Mouse (Mus musculus): Measurements from ENCODE around the gene Crcp. TPM values are rescaled to one million over a fixed set of nuclear protein-coding genes. Genes with fewer than 3 reads are reported as not detected.
A peak's percentile ranks its signal among the peaks of the same experiment; 100 is the strongest.

Crcp gene
- polyA plus RNA-seq, 1 experiment from 2014 or later: 26.2 TPM

DNA sequence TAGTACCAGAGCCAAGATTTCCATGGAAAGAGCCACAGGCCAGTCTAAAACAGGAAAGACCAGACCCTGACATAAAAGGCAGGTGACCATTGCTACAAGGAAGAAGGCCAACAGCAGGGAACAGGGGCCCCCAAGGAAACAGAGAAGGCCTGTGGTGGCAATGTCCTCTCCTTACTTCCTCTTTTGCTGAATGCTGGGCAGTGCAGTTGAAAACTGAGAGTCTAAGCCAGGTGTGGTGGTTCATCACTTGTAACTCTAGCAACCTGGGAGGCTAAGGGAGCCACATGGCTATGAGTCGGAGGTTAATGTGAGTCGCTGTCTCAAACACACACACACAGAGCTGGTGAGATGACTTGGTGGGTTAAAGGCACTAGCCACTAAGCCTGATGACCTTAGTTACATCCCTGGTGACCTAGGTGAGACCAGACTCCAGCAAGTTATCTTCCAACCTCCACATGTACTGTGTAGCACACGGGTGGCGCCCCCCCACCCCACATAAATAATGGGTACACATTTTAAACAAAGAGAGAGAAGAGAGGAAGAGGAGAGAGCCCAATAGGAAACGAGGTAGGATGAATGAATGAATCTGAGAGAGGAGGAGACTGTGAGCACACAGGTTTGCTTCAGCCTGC lies 27.6 kb upstream of the Crcp start:
- H3K4me2 ChIP-seq (ENCODE audit: low read depth, low read length): peak overlapping the region; percentile 64
- peak overlapping the region; percentile 63 for H3K9ac ChIP-seq (ENCODE audit: low read length)
- ATAC-seq (replicated peaks; ENCODE audit: extremely low read depth, insufficient read depth, low FRiP score): no peak
- WGBS: 65% methylated on average over 5 of the region's 5 CpGs
- H3K27me3 ChIP-seq (ENCODE audit: control insufficient read depth, insufficient read depth, low read length): no peaks in the 10 kb centered on the region
- 0 out of 2 replicates have a peak overlapping the region, but pooled peaks have one; percentile 49 for H3K27ac ChIP-seq (ENCODE audit: low read length)
- H3K9me3 ChIP-seq (replicated peaks; ENCODE audit: control insufficient read depth, low read length): peaks cover 5% of the 10 kb centered on the region; the same call in 1 of the 2 replicates
- H3K4me3 ChIP-seq (ENCODE audit: low read length): peak overlapping the region; percentile 68
- peaks cover 9% of the 10 kb centered on the region for H3K4me1 ChIP-seq (ENCODE audit: control insufficient read depth, insufficient read depth, low read length)
- H3K36me3 ChIP-seq (ENCODE audit: control insufficient read depth, insufficient read depth): no peaks in the 10 kb centered on the region

- Histone ChIP-seq H3K4me3 (ENCODE audit: low read length) (peak within 1 kb of the TSS; percentile 68), H3K27ac (ENCODE audit: low read length) (peak within 1 kb of the TSS; percentile 49), H3K4me2 (ENCODE audit: low read depth, low read length) (peak within 1 kb of the TSS; percentile 64), H3K27me3 (ENCODE audit: control insufficient read depth, insufficient read depth, low read length) (no peaks in the 10 kb centered on the region), H3K9ac (ENCODE audit: low read length) (peak within 1 kb of the TSS; percentile 63), H3K9me3 (replicated peaks; ENCODE audit: control insufficient read depth, low read length) (peaks cover 5% of the 10 kb centered on the region; the same call in 1 of the 2 replicates), H3K4me1 (ENCODE audit: control insufficient read depth, insufficient read depth, low read length) (peaks cover 9% of the 10 kb centered on the region), H3K36me3 (ENCODE audit: control insufficient read depth, insufficient read depth) (no peaks in the 10 kb centered on the region)
- under 1% methylated on average over 39 of the region's 39 CpGs for WGBS
- ATAC-seq (replicated peaks; ENCODE audit: extremely low read depth, insufficient read depth, low FRiP score): peak; percentile 92
These were observed 26.6 kb upstream of the Crcp start, which contains the start of gene Gusb for GRCm38 (mm10) chr5:130002301-130003146. TSS of gene Gusb (minus strand) at chr5:130003049.

- peak overlapping the region; percentile 49 for H3K27ac ChIP-seq (ENCODE audit: low read length)
- peaks cover 9% of the 10 kb centered on the region for H3K4me1 ChIP-seq (ENCODE audit: control insufficient read depth, insufficient read depth, low read length)
- peaks cover 5% of the 10 kb centered on the region; the same call in 1 of the 2 replicates for H3K9me3 ChIP-seq (replicated peaks; ENCODE audit: control insufficient read depth, low read length)
- ATAC-seq (replicated peaks; ENCODE audit: extremely low read depth, insufficient read depth, low FRiP score): no peak
- H3K4me3 ChIP-seq (ENCODE audit: low read length): peak overlapping the region; percentile 68
- peak overlapping the region; percentile 63 for H3K9ac ChIP-seq (ENCODE audit: low read length)
- peak overlapping the region; percentile 64 for H3K4me2 ChIP-seq (ENCODE audit: low read depth, low read length)
- no peaks in the 10 kb centered on the region for H3K27me3 ChIP-seq (ENCODE audit: control insufficient read depth, insufficient read depth, low read length)
- WGBS: 44% methylated on average over 7 of the region's 7 CpGs
- H3K36me3 ChIP-seq (ENCODE audit: control insufficient read depth, insufficient read depth): no peaks in the 10 kb centered on the region
These were observed 25.9 kb upstream of the Crcp start for GRCm38 (mm10) chr5:130003229-130003628.

DNA sequence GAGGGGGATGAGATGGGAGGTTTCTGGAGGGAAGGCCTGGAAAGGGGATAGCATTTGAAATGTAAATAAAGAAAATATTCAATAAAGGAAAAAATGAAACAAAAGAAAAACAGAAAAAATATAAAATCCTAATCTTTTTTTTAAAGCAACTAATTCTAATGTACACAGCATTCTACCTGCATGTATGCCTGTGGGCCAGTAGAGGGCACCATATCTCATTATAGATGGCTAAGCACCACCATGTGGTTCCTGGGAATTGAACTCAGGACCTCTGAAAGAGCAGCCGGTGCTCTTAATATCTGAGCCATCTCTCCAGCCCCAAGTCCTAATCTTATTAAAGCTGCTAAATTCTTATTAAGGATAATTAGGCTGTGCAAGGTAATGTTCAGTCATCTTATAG lies 21.7 kb upstream of the Crcp start:
- H3K4me2 ChIP-seq (ENCODE audit: low read depth, low read length): no peak overlapping the region
- no peak overlapping the region for H3K9ac ChIP-seq (ENCODE audit: low read length)
- H3K36me3 ChIP-seq (ENCODE audit: control insufficient read depth, insufficient read depth): peaks cover 9% of the 10 kb centered on the region
- ATAC-seq (replicated peaks; ENCODE audit: extremely low read depth, insufficient read depth, low FRiP score): no peak
- H3K27ac ChIP-seq (ENCODE audit: low read length): no peak overlapping the region
- no peaks in the 10 kb centered on the region for H3K27me3 ChIP-seq (ENCODE audit: control insufficient read depth, insufficient read depth, low read length)
- H3K4me3 ChIP-seq (ENCODE audit: low read length): no peak overlapping the region
- H3K9me3 ChIP-seq (replicated peaks; ENCODE audit: control insufficient read depth, low read length): peaks cover 13% of the 10 kb centered on the region
- H3K4me1 ChIP-seq (ENCODE audit: control insufficient read depth, insufficient read depth, low read length): peaks cover 3% of the 10 kb centered on the region; the same call in 1 of the 2 replicates
- WGBS: 81% methylated on average over 1 of the region's 1 CpGs

DNA sequence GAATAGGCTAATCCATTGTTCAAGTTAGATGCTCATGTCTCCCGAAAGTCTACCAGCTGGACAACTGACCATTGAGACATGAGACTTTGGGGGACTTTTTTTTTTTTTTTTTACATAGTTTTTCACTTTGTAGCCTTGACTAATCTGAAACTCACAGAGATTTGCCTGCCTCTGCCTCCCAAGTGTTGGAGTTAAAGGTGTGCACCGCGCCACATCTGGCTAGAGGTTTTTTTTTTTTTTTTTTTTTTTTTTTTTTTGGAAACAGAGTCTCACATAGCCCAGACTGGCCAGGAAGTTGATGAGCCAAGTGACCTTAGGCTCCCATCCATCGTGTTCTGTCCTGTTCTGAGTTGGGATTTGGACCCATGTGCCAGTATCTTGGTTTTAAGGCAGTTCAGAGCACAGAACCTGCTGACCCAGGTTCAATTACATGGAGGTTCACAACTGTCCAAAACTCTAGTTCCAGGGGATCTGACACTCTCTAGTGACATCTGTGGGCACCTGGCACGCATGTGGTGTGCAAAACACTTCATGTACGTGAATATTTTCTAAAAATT lies 21.0 kb upstream of the Crcp start:
- no peak overlapping the region for H3K27ac ChIP-seq (ENCODE audit: low read length)
- H3K9me3 ChIP-seq (replicated peaks; ENCODE audit: control insufficient read depth, low read length): peaks cover 13% of the 10 kb centered on the region
- H3K36me3 ChIP-seq (ENCODE audit: control insufficient read depth, insufficient read depth): peaks cover 9% of the 10 kb centered on the region
- H3K4me3 ChIP-seq (ENCODE audit: low read length): no peak overlapping the region
- no peak for ATAC-seq (replicated peaks; ENCODE audit: extremely low read depth, insufficient read depth, low FRiP score)
- no peak overlapping the region for H3K9ac ChIP-seq (ENCODE audit: low read length)
- WGBS: 77% methylated on average over 6 of the region's 6 CpGs
- H3K4me2 ChIP-seq (ENCODE audit: low read depth, low read length): no peak overlapping the region
- H3K4me1 ChIP-seq (ENCODE audit: control insufficient read depth, insufficient read depth, low read length): peaks cover 1% of the 10 kb centered on the region; the same call in 1 of the 2 replicates
- no peaks in the 10 kb centered on the region for H3K27me3 ChIP-seq (ENCODE audit: control insufficient read depth, insufficient read depth, low read length)

DNA sequence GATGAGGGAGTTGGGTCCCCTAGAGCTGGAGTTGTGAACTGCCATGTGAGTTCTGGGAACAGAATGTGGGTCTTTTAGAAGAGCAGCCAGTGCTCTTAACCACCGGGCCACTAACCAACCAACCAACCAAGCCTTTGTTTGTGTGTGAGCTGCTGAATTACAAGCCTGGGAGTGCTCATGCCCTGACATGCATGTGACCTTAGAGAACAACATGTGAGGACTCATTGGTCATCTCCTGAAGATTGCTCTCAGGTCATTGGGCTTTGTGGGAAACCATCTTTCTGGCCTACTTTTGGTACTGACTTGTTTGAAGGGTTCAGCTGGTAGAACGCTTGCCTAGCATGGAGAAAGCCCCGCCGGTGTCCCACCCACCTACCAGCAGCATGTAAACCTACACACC lies 19.3 kb upstream of the Crcp start:
- H3K4me2 ChIP-seq (ENCODE audit: low read depth, low read length): no peak overlapping the region
- WGBS: 88% methylated on average over 4 of the region's 4 CpGs
- ATAC-seq (replicated peaks; ENCODE audit: extremely low read depth, insufficient read depth, low FRiP score): no peak
- H3K27ac ChIP-seq (ENCODE audit: low read length): no peak overlapping the region
- H3K36me3 ChIP-seq (ENCODE audit: control insufficient read depth, insufficient read depth): peaks cover 9% of the 10 kb centered on the region
- no peaks in the 10 kb centered on the region for H3K27me3 ChIP-seq (ENCODE audit: control insufficient read depth, insufficient read depth, low read length)
- H3K4me1 ChIP-seq (ENCODE audit: control insufficient read depth, insufficient read depth, low read length): no peaks in the 10 kb centered on the region
- peaks cover 8% of the 10 kb centered on the region for H3K9me3 ChIP-seq (replicated peaks; ENCODE audit: control insufficient read depth, low read length)
- H3K9ac ChIP-seq (ENCODE audit: low read length): no peak overlapping the region
- H3K4me3 ChIP-seq (ENCODE audit: low read length): no peak overlapping the region

DNA sequence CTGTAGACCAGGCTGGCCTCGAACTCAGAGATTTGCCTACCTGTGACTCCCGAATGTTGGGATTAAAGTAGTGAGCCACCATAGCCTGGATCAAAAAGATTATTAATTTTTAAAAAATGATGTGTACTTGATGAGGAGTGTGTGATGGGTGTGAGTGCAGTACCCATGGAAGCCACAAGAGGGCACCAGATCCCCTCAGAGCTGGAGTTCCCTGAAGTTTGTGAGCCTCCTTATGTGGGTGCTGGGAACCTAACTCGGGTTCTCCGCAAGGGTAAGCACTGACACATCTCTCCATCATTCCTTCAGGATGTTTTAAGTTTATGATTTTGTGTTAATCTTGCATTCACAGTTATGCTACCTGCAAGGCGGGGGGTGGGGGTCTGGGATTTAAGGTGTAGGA lies 18.1 kb upstream of the Crcp start:
- peaks cover 8% of the 10 kb centered on the region for H3K9me3 ChIP-seq (replicated peaks; ENCODE audit: control insufficient read depth, low read length)
- H3K27ac ChIP-seq (ENCODE audit: low read length): no peak overlapping the region
- no peak for ATAC-seq (replicated peaks; ENCODE audit: extremely low read depth, insufficient read depth, low FRiP score)
- no peak overlapping the region for H3K9ac ChIP-seq (ENCODE audit: low read length)
- no peak overlapping the region for H3K4me2 ChIP-seq (ENCODE audit: low read depth, low read length)
- H3K4me1 ChIP-seq (ENCODE audit: control insufficient read depth, insufficient read depth, low read length): no peaks in the 10 kb centered on the region
- 88% methylated on average over 5 of the region's 5 CpGs for WGBS
- H3K36me3 ChIP-seq (ENCODE audit: control insufficient read depth, insufficient read depth): peaks cover 14% of the 10 kb centered on the region
- H3K4me3 ChIP-seq (ENCODE audit: low read length): no peak overlapping the region
- H3K27me3 ChIP-seq (ENCODE audit: control insufficient read depth, insufficient read depth, low read length): no peaks in the 10 kb centered on the region

- Histone ChIP-seq H3K27ac (ENCODE audit: low read length) (no peak overlapping the region), H3K27me3 (ENCODE audit: control insufficient read depth, insufficient read depth, low read length) (no peaks in the 10 kb centered on the region), H3K4me2 (ENCODE audit: low read depth, low read length) (no peak overlapping the region), H3K9ac (ENCODE audit: low read length) (no peak overlapping the region), H3K9me3 (replicated peaks; ENCODE audit: control insufficient read depth, low read length) (peaks cover 8% of the 10 kb centered on the region), H3K4me3 (ENCODE audit: low read length) (no peak overlapping the region), H3K4me1 (ENCODE audit: control insufficient read depth, insufficient read depth, low read length) (no peaks in the 10 kb centered on the region), H3K36me3 (ENCODE audit: control insufficient read depth, insufficient read depth) (peaks cover 14% of the 10 kb centered on the region)
- no peak for ATAC-seq (replicated peaks; ENCODE audit: extremely low read depth, insufficient read depth, low FRiP score)
- 100% methylated on average over 3 of the region's 3 CpGs for WGBS
These were observed 14.0 kb upstream of the Crcp start for GRCm38 (mm10) chr5:130015104-130015503.

GRCm38 (mm10) chr5:130019461-130019860 lies 9.6 kb upstream of the Crcp start:
- WGBS: 44% methylated on average over 8 of the region's 8 CpGs
- Histone ChIP-seq H3K4me1 (ENCODE audit: control insufficient read depth, insufficient read depth, low read length) (peaks cover 3% of the 10 kb centered on the region; the same call in 1 of the 2 replicates), H3K9me3 (replicated peaks; ENCODE audit: control insufficient read depth, low read length) (no peaks in the 10 kb centered on the region), H3K27ac (ENCODE audit: low read length) (no peak overlapping the region), H3K27me3 (ENCODE audit: control insufficient read depth, insufficient read depth, low read length) (no peaks in the 10 kb centered on the region), H3K9ac (ENCODE audit: low read length) (no peak overlapping the region), H3K36me3 (ENCODE audit: control insufficient read depth, insufficient read depth) (peaks cover 5% of the 10 kb centered on the region; the same call in 1 of the 2 replicates), H3K4me2 (ENCODE audit: low read depth, low read length) (no peak overlapping the region), H3K4me3 (ENCODE audit: low read length) (no peak overlapping the region)
- no peak for ATAC-seq (replicated peaks; ENCODE audit: extremely low read depth, insufficient read depth, low FRiP score)
